Mouse (Mus musculus): Measurements from ENCODE around the gene Tmem198. TPM values are rescaled to one million over a fixed set of nuclear protein-coding genes. Genes with fewer than 3 reads are reported as not detected.
A peak's percentile ranks its signal among the peaks of the same experiment; 100 is the strongest.

Gene Tmem198
- total RNA-seq, 2 experiments from 2014 or later, result 2.6 to 4.1 TPM

DNA sequence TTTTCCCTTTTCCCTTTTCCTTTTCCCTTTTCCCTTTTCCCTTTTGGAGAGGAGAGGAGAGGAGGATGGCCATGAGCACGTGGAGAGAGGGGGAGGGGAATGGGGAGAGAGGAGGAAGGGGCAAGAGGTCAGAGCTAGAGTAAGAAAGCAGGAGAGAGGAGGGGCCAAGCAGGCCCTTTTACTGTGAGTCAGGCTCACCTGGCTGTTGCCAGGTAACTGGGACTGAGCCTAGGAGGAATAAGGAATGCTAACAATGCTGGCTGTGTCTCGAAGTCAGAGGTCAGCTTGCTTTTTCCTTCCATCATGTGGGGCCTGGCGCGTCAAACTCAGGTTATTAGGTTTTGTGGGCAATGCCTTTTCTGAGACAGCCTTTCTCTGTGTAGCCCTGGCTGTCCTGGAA, 38.7 kb downstream of the Tmem198 start:
- DNase-seq, result no peak

- DNase-seq, result no peak
Observed at GRCm38 (mm10) chr1:75518427-75518826, 39.1 kb downstream of the Tmem198 start.

GRCm38 (mm10) chr1:75519576-75519975, 40.2 kb downstream of the Tmem198 start:
- peak; percentile 59 to 65 for DNase-seq

DNA sequence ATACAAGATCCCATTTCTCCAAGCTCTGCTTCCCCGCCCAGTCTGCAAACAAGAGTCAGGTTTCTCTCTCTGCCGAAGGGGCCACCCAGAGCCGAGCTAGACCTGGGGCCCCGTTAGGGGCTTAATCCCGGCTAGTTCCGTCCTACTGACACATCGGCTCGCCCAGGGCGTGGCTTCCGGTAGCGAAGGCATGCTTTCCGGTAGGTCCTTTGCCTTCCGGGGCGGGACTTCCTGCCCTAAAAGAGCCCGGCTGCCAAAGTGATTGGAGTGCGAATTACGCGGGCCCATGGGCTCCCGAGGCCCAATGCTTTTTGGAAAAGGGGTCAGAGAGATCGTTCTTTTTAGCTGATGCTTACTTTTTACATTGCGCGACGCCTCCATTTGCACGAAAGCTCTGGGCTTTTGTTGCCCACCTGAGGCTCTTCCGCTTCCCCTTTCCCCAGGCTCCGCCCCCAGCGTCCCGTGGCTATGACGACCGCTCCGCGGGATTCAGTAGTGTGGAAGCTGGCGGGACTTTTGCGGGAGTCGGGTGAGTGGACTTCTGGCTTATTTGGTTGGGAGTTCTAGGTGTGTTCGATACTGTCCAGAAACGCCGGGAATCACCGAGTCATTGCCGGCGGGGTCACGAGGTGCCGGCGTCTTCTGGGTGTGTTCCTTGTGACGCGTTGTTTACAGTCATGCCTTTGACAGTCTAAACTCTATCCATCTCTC, 42.1 kb downstream of the Tmem198 start, which contains the start of gene Stk11ip:
Gene Stk11ip, plus strand, starts transcription at position 209 of the 711 bp plus-strand sequence.
- peak; percentile 94 to 96 for DNase-seq

DNA sequence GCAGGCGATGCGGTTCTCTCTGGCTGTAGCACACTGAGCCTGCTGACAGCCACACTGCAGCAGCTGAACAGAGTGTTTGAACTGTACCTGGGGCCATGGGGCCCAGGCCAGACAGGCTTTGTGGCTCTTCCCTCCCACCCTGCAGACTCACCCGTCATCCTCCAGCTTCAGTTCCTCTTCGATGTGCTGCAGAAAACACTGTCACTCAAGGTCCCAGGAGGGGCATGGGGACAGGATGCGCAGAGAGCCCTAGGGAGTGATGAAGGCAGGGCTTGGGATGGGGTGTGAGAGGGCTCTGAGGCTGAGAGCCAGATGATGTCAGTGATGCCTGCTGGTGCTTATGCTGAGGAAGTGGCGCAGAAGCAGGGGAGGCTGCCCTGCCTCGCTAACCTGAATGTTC, 45.3 kb downstream of the Tmem198 start:
- DNase-seq, result no peak

- DNase-seq, result no peak
Observed at GRCm38 (mm10) chr1:75530546-75530945, 51.2 kb downstream of the Tmem198 start.

DNA sequence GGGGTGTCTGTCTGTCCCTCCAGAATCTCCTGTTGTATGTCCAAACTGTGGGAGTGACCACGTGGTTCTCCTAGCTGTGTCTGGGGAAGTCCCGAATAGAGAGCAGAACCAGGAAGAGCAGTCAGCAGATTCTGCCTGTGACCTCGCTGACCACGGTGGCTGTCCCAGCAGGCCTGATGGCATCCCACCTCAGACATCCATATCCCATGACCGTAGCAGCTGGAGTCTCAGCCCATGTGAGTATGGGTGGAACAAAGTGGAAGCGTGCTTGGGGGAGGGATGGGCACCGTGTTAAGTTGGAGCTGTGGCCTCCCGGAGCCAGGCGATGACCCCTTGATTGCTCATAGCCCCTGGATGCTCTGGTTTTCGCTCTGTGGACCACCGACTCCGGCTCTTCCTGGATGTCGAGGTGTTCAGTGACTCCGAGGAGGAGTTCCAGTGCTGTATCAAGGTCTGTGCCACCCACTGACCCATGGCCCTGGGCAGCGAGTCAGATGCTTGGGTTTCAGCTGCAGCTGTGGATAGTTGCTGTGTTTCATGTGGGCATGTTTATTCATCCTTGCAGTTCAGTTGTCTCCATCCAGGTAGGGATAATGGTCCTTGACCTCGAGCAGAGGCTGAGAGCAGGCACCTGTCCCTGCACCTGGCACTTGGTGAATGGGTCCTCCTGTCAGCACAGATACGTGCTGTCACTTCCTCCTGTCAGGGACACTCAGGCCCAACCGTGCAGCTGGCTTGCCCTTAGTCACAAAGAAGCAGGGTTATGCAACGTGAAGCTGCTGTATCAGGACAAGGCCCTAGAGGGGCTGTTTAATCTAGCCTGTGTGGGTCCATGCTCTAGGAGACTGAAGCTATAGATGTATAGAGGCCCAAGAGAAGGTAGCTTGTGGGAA, 53.2 kb downstream of the Tmem198 start:
- DNase-seq, result no peak

DNA sequence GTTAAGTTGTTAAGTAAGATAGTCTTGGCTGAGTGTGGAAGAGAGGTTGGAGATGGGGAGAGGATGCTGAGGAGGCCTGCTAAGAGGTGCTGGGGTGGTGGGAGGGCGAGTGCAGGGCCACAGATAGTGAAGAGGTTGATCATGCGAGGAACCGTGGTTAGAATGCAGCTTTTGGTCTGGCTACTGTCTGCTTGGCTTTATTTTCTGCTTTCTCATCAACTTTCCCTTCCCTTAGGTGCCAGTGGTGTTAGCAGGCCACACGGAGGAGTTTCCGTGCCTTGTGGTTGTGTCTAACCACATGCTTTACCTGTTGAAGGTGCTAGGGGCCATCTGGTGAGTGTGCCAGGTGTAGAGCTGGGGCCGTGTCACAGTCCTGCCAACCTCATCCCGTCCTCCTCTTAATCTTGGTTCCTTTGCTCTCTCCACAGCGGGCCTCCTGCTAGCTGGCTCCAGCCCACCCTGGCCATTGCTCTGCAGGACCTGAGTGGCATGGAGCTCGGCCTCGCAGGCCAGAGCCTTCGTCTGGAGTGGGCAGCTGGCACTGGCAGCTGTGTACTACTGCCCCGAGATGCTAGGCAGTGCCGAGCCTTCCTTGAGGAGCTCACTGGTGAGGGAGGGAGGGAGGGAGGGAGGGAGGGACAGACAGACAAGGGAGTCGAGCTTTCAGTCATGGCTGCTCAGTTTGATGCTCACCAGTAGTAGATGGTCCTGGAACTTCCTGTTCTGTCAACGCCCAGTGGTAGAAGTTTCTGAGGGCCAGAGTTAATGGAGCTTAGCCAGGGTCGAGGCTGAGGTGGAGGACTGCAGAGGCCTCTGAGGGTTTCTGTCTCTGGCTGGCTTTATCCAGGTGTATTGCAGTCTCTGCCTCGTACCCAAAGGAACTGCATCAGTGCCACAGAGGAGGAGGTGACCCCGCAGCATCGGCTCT, 54.3 kb downstream of the Tmem198 start:
- no peak for DNase-seq

Other genes starting within 250 kb of the Tmem198 start
- not detected for gene A630095N17Rik, start 247.4 kb upstream of the Tmem198 start, total RNA-seq (2021)
- 100 to 1,000 TPM in 1 of 2 experiments, 10 to 100 TPM in 1; 67.9 to 138 TPM for gene Dnajb2, start 243.1 kb upstream of the Tmem198 start, total RNA-seq (2021)
- gene Ptprn, start 215.0 kb upstream of the Tmem198 start, total RNA-seq (2021), result 10 to 100 TPM; 38.2 to 54.2 TPM
- gene Resp18, start 201.1 kb upstream of the Tmem198 start, total RNA-seq (2021), result 100 to 1,000 TPM in 1 of 2 experiments, 10 to 100 TPM in 1; 90.7 to 118 TPM
- gene Dnpep, start 161.5 kb upstream of the Tmem198 start, total RNA-seq (2021), result 100 to 1,000 TPM in 1 of 2 experiments, 10 to 100 TPM in 1; 88.1 to 112 TPM
- gene Des, start 119.2 kb upstream of the Tmem198 start, total RNA-seq (2021), result 10 to 100 TPM; 18.6 to 19.5 TPM
- 10 to 100 TPM in 1 of 2 experiments, 1 to 10 TPM in 1; 9.8 to 10.8 TPM for gene Speg, start 104.2 kb upstream of the Tmem198 start, total RNA-seq (2021)
- 10 to 100 TPM; 58.7 to 72.1 TPM for gene Gmppa, start 43.6 kb upstream of the Tmem198 start, total RNA-seq (2021)
- 1 to 10 TPM; 3.1 to 4.8 TPM for gene Asic4, start 29.1 kb upstream of the Tmem198 start, total RNA-seq (2021)
- 10 to 100 TPM; 55.3 to 63.1 TPM for gene Chpf, start 225 bp upstream of the Tmem198 start, total RNA-seq (2021)
- gene Obsl1, start 26.9 kb downstream of the Tmem198 start, total RNA-seq (2021), result 10 to 100 TPM; 59.8 to 67.4 TPM
- gene Inha, start 27.5 kb downstream of the Tmem198 start, total RNA-seq (2021), result 10 to 100 TPM; 21.8 to 34.7 TPM
- 10 to 100 TPM; 16.6 to 20.6 TPM for gene Stk11ip, start 42.0 kb downstream of the Tmem198 start, total RNA-seq (2021)
- gene Slc4a3, start 66.7 kb downstream of the Tmem198 start, total RNA-seq (2021), result 100 to 1,000 TPM in 1 of 2 experiments, 10 to 100 TPM in 1; 99.2 to 120 TPM